Mouse (Mus musculus) cerebellum, adult 2 months (tissue): ENCODE measurements at regions not wholly inside any gene's neighbourhood (a gene's known extent, or its start where the extent isn't known, plus 50 kb on each side); places are given as distances from the start of the nearest gene placed in this dataset.

Source experiments
- CTCF ChIP-seq: fragments of 200-500 bp; IDR thresholded peaks from 2 replicates; pipeline ENCODE4 v1.5.1; 2011; ENCODE audit warnings: low read depth, mild to moderate bottlenecking, control low read depth, low read length, moderate library complexity, borderline replicate concordance; ENCODE audit not compliant: insufficient read depth
- POLR2A ChIP-seq: fragments of 200-500 bp; IDR thresholded peaks from 2 replicates; pipeline ENCODE4 v1.6.1; 2011; ENCODE audit warnings: low read length, control low read depth, borderline replicate concordance; ENCODE audit not compliant: insufficient read depth

GRCm38 (mm10) chr19:35263101-35263500 lies 340.9 kb downstream of the Kif20b start:
- TF ChIP-seq CTCF (no peak), POLR2A (no peak)
